Mouse (Mus musculus): ENCODE measurements around the gene Chn1.
A peak's percentile ranks its signal among the peaks of the same experiment; 100 is the strongest.

Chn1 gene

GRCm38 (mm10) chr2:73636387-73636786 lies 138.8 kb downstream of the Chn1 start:
- DNase-seq (ENCODE audit: low spot score in 2 of 2) = no peak

DNA sequence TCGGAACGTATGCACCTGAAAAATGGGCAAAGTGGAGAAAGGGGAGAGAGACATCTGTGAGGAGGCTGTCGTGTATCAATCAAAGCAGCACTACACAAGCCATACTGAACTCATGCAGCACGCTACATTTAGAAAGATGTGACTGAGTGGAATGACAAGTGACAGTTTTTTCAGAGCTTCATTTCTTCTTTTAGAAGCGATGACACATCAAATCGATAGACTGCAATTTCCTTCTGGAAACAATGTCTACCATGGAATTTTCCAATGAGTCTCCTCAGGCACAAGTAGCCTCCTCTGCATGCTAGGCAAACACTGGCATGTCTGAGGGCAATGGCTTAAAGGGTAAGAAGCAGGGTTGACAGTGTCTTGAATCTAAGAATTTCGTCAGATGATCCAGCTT lies 143.3 kb downstream of the Chn1 start:
- DNase-seq (ENCODE audit: low spot score in 2 of 2) = no peak

DNA sequence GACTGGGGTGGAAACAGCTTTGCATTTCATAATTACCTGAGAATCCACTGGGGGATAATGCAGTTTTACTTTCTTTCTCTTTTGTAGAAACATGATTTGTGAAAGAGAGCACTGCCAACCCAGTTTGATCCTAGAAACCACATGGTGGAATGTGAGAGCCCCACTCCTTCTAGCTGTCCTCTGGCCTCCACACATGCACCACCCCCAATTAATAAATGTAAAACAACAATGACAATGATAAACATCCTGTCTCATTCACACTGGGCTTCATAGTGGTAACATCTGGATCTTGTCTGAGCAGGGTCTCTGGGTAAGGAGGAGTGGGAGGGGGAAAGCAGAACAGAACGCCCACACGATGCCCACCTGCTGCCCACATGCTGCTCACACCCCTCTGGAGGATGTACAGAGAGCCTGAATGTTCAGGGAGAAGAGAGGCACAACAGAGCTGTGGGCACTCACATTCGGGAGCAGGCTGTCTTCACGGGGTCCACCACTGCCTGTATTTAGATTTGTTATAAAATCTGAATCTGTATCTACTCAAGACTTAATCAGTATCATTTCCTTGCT lies 156.6 kb downstream of the Chn1 start:
- DNase-seq (ENCODE audit: low spot score in 2 of 2) = no peak

DNA sequence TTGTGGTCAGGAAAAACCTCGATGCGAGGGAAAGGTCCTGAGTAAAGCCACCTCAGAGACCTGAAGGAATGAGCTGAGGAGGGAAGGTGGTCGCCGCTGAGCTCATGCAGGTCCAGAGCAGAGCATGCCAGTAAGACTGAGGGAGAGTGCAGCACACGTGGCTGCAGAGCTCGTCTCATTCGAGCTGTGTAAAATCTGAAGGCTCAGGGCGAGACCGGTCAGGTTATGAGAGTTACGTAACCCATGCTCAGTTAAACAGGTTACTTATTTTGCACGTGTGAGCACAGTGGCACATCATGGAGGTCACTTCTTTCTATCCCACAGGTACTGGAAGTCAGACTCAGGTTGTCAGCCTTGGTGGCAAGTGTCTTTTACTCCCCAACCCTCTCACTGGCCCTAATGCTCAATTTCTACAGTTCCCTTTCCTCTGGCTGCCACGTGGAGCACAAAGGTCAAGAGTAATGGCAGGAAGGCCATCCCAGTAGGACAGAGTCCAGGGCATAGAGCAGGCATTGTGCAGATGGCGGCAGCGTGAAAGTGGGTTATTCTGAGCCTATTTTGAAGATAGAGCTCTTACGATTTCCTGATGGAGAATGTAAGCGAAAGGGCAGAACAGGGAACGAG lies 158.6 kb downstream of the Chn1 start:
- no peak for DNase-seq (ENCODE audit: low spot score in 2 of 2)

- no peak for DNase-seq (ENCODE audit: low spot score in 2 of 2)
These were observed 159.7 kb downstream of the Chn1 start for GRCm38 (mm10) chr2:73615456-73615855.

DNA sequence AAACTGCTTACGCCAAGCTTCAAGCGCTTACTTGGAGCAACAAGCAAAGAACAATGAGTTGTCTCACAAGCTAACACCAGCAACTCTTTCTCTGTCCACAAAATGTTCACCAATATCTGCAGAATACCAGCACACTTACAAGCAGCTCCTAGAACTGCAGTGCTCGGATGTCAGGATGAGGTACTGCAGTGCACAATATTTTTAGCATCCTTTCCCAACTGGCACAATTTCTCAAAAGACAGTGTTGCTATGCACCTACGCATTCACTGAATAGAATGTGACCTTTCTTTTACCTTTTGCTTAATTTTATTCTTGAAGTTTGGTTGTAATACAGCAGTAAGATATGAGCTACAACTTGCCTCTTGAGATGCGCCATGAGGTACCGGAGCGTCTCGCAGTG lies 160.8 kb downstream of the Chn1 start:
- no peak for DNase-seq (ENCODE audit: low spot score in 2 of 2)

GRCm38 (mm10) chr2:73612941-73613340 lies 162.2 kb downstream of the Chn1 start:
- DNase-seq (ENCODE audit: low spot score in 2 of 2) = no peak

GRCm38 (mm10) chr2:73612367-73612914 lies 162.7 kb downstream of the Chn1 start:
- DNase-seq (ENCODE audit: low spot score in 2 of 2) = no peak

- no peak for DNase-seq (ENCODE audit: low spot score in 2 of 2)
These were observed 163.3 kb downstream of the Chn1 start for GRCm38 (mm10) chr2:73611798-73612197.

DNA sequence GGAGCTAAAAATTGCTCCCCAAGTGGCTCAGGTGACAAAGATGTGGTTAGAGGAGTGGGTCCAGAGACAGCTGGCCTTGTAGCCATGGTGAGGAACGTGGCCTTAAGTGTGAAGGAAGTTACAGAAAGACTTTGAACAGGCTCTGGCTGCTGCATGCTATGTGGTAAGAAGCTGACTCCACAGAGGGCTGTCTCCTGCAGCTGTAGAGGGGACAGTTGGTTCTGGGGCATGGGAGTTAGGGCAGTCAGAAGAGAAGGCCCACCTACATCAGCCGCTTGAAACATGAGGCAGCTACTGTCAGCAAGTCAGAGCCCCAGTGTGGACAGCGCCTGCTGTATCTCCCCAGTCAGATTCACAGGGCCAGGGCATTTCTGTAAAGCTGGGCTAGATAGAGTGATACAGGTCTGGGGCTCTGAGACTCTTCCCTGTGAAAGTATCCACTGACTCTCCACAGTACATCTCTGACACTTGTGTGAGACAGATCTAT lies 165.4 kb downstream of the Chn1 start:
- no peak for DNase-seq (ENCODE audit: low spot score in 2 of 2)

DNA sequence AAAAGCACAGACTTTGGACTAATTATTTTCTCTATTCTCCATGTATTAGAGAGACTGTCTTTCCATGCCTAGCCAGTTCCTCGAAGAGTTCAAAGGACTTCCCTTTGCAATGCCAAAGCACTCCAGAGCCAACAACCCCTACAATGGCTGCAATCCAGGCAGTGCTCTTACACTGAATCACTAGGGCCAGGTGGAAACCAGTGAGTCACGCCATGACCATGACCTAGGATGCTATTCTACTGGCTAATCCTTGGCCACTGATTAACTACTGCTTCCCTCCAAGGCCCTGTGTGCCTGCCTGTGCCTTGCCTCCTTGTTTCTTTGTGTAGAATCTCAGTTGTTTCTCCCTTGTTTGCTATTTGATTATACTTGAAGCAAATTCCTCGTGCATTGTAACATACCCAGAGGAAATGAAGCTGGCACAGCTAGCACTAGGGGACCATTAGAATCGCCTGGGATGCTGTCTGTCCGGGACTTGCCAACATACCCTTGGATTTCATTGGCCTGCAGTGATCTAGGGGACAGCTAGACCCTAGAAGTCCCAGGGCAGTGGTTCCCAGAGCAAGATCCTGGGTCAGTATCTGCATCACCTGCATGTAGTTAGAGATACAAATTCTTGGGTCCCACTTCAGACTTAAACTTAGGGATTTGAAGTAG lies 166.0 kb downstream of the Chn1 start:
- DNase-seq (ENCODE audit: low spot score in 2 of 2) = no peak

DNA sequence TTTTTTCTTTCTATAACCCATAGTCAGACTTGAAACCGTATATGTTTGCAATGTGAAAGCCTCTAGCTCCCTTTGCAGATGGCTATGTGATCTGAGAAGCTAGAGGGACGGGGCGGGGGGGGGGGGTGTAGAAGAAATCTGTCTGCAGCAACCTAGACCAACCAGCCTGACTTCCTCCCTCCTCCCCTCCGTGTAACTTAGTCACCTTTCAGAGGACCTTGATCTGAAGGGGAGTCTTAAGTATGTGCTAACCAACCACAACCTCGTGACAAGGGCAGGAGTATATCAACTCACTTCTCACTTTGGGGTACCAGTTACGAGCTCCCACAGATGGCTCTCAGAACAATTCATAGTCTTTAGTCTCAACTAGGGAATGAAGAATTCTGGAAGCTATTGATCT lies 166.8 kb downstream of the Chn1 start:
- DNase-seq (ENCODE audit: low spot score in 2 of 2) = no peak

DNA sequence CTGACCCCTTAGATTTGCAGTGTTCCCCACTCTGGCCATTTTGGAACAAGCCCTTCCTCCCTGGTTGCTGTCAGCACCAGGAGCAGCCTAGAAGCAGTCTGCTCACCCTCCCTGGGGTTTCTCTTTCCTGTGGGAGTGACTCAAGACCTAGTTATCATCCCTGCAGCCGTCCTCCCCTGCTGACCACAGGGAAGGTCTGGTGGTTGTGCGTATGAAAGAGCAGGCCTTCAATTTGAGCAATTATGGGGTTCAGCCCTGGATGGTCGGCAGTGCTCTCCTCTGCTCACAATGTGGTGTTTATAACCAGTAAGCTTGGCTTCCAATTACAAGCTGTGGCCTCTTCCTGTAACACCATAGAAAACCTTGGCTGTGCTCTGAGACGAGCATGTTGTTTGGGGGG lies 167.5 kb downstream of the Chn1 start:
- no peak for DNase-seq (ENCODE audit: low spot score in 2 of 2)

DNA sequence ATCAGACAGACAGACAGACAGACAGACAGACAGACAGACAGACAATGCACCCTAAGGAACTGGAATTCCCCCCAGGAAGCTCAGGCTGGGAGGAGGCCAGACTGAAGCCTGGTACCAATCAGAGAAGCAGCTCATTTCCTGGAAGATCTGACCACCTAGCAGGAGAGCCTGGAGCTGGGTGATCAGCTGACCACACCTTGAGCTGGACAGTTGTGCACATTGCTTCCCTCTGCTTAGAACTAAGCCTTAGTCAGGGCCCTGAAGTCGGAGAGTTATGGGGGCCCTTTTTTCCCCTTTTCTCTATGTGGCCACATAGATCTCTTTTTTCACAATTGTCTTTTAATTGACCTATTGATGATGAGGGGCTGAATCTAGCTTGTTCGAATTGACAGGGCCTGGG lies 168.0 kb downstream of the Chn1 start:
- no peak for DNase-seq (ENCODE audit: low spot score in 2 of 2)

DNA sequence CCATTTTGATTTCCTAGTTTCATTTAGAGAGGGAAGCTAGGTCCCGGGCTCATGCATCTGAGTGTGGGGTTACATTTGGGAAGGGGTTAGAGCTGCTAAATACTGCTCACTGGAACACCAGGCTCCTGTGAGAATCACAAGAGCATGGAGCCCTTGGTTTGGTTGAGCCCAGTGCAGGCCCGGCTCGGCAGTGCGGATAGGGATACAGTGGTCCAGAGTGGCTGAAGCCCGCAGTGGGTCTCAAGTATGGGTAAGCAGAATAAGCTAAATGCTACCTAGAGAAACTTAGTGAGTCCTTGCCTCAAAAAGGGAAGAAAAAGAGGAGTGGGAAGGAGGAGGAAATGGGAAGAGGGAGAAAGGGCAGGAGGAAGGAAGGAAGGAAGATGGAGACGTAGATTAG lies 168.5 kb downstream of the Chn1 start:
- DNase-seq (ENCODE audit: low spot score in 2 of 2) = no peak

DNA sequence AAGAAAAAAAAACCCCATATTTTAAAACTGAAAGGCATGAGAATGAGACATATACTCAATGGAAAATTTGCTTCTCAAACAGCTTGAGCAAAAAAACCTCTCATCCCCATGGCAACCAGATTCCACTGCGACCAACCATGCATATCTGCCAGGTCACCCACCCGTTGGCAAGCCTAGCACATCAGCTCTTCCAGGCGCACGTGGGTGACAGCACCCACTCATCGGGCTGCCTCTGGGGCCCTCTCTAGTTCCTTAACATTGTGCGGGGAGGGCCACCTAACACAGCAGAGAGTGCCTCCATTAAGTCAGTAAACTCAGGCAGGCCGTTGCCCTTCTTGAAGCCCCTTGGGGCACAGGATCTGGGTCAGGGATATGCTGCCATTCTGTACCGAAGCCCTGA lies 170.1 kb downstream of the Chn1 start:
- DNase-seq (ENCODE audit: low spot score in 2 of 2) = peak; percentile 74 to 84

DNA sequence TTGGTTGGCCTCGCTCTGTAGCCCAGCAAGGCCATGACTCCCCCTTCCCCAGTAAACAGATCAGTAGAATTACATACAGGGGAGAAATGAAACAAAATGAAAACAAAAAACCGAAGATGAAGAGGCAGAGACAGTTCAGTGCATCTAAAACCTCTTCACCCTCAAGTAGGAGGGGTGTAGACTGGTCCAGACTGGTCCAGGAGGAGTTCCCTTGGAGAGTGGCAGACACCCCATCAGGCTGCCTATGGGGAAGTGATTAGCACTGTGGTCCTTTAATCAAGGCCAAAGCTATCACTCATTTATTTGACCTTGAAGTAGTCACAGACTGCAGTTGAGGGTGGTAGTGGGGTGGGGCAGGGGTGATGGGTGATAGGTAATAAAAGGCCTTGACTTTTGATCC lies 170.6 kb downstream of the Chn1 start:
- DNase-seq (ENCODE audit: low spot score in 2 of 2) = no peak

GRCm38 (mm10) chr2:73600650-73601049 lies 174.5 kb downstream of the Chn1 start:
- DNase-seq (ENCODE audit: low spot score in 2 of 2) = no peak

DNA sequence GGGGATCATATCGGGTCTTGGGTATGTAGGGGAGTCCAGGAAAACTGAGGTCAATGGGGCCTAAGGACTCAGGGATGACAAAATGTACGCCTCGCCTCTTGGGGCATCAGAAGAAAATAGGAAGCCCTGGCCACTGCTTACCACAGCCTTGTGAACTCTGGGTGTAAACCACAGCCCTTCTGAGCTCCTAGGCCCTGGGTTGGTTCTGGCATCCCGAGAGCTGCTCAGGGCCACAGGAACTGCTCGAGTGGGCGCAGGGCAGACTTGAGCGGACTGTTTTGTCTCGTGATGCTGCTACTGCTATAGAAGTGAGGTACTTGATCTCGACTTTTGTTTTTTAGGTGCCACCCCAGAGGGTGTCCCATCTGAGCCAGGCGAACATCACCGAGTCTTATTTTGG lies 177.4 kb downstream of the Chn1 start:
- no peak for DNase-seq (ENCODE audit: low spot score in 2 of 2)

GRCm38 (mm10) chr2:73596786-73597185 lies 178.4 kb downstream of the Chn1 start:
- peak; percentile 70 to 84 for DNase-seq (ENCODE audit: low spot score in 2 of 2)

GRCm38 (mm10) chr2:73596326-73596725 lies 178.8 kb downstream of the Chn1 start:
- DNase-seq (ENCODE audit: low spot score in 2 of 2) = no peak

GRCm38 (mm10) chr2:73593101-73593439 lies 182.1 kb downstream of the Chn1 start:
- no peak for DNase-seq (ENCODE audit: low spot score in 2 of 2)
